Mouse (Mus musculus) liver, adult 2 months (tissue): Measurements from ENCODE around the gene 1700012B07Rik.

ENCODE experiments used
- CTCF ChIP-seq: fragments of 200-500 bp; IDR thresholded peaks from 2 replicates; pipeline ENCODE4 v1.5.1; 2011; ENCODE audit warnings: low read depth, low read length, control low read depth
- POLR2A ChIP-seq: fragments of 200-500 bp; IDR thresholded peaks from 2 replicates; pipeline ENCODE4 v1.6.1; 2011; ENCODE audit warnings: low read length, control low read depth; ENCODE audit not compliant: insufficient read depth; ENCODE audit errors: extremely low read depth

GRCm38 (mm10) chr11:109801515-109801914 lies 26.3 kb downstream of the 1700012B07Rik start:
- no peak for TF ChIP-seq CTCF
- TF ChIP-seq POLR2A: no peak
